Mouse (Mus musculus) heart, embryonic 16.5 days (tissue): ENCODE results near the gene Adam30. TPM values are rescaled to one million over a fixed set of nuclear protein-coding genes. Genes with fewer than 3 reads are reported as not detected.
"Not testable (repeated sequence)": the region's sequence is repeated elsewhere in the genome, so short reads cannot be mapped to it uniquely, and the experiment has no call there.

Experiments
- ATAC-seq: fragments of 200-750 bp; cut with Nextera tagmentation; replicated peaks from 2 replicates; pipeline ENCODE4 v1.8.0; 2017; ENCODE audit warnings: moderate number of reproducible peaks; ENCODE audit not compliant: insufficient read depth, low FRiP score; ENCODE audit errors: extremely low read depth
- H3K27ac ChIP-seq: fragments of 300-500 bp; sonication (generic); 2 replicates; pipeline ENCODE4 v1.5.1; 2014; ENCODE audit warnings: mild to moderate bottlenecking, low read length, control low read depth, moderate library complexity
- H3K27me3 ChIP-seq: fragments of 300-500 bp; sonication (generic); 2 replicates; pipeline ENCODE4 v1.6.1; 2014; ENCODE audit warnings: low read length, mixed read lengths; ENCODE audit not compliant: control insufficient read depth, insufficient read depth
- H3K36me3 ChIP-seq: fragments of 300-500 bp; sonication (generic); 2 replicates; pipeline ENCODE4 v1.6.1; 2014; ENCODE audit not compliant: control insufficient read depth, insufficient read depth
- H3K4me1 ChIP-seq: fragments of 300-500 bp; sonication (generic); 2 replicates; pipeline ENCODE4 v1.6.1; 2014; ENCODE audit warnings: low read length, mixed read lengths; ENCODE audit not compliant: control insufficient read depth, insufficient read depth
- H3K4me2 ChIP-seq: fragments of 300-500 bp; sonication (generic); 2 replicates; pipeline ENCODE4 v1.6.1; 2014; ENCODE audit warnings: low read depth, mild to moderate bottlenecking, control low read depth, low read length
- H3K4me3 ChIP-seq: fragments of 300-500 bp; sonication (generic); 2 replicates; pipeline ENCODE4 v1.5.1; 2014; ENCODE audit warnings: mild to moderate bottlenecking, control low read depth, low read length
- H3K9ac ChIP-seq: fragments of 300-500 bp; sonication (generic); 2 replicates; pipeline ENCODE4 v1.6.1; 2014; ENCODE audit warnings: low read length, control low read depth
- H3K9me3 ChIP-seq: fragments of 300-500 bp; sonication (generic); replicated peaks from 2 replicates; pipeline ENCODE4 v1.6.1; 2016; ENCODE audit warnings: low read length; ENCODE audit not compliant: control insufficient read depth
- WGBS: fragments of 180-500 bp; shearing (Covaris S2); extraction: QIAGEN DNeasy Blood & Tissue Kit; methylation state at CpG from one replicate; pipeline ENCODE4 v1.1.7; 2014; 5-methylcytosine and 5-hydroxymethylcytosine counted together
- polyA plus RNA-seq: library from polyadenylated mRNA; unstranded; fragments of >200 nt; fragmentation: Nextera tagmentation; extraction: Ambion mirVana; gene quantifications from 2 replicates; pipeline ENCODE4 v1.2.1, GENCODE M21; 2015

Gene Adam30
- polyA plus RNA-seq, result not detected in 2 replicates

DNA sequence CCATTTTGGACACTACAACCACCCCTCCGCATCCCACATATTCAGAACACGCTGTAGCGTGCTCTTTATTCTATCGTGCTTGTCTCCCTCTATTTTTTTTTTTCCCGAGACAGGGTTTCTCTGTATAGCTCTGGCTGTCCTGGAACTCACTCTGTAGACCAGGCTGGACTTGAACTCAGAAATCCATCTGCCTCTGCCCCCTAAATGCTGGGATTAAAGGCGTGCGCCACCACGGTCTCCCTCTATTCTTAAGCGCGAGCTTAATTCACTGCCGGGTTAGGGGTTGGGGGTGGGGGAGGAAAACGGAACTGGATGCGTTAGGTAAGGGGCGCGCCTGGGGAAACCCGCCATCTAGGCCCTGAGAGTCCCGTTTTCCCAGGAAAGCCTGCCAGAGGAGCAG is at the start of gene Adam30:
TSS of gene Adam30 (plus strand) at position 301 of the 400 bp plus-strand sequence.
- Histone ChIP-seq H3K4me3 (no peak within 1 kb of the TSS), H3K27ac (no peak within 1 kb of the TSS), H3K9me3 (no peaks in the 10 kb centered on the region), H3K36me3 (no peaks in the 10 kb centered on the region), H3K27me3 (no peaks in the 10 kb centered on the region), H3K4me2 (no peak within 1 kb of the TSS), H3K9ac (no peak within 1 kb of the TSS), H3K4me1 (no peaks in the 10 kb centered on the region)
- no peak for ATAC-seq
- WGBS, result 85% methylated on average over 17 of the region's 17 CpGs

- Histone ChIP-seq H3K27me3 (no peaks in the 10 kb centered on the region), H3K4me2 (no peak overlapping the region), H3K9ac (no peak overlapping the region), H3K27ac (no peak overlapping the region), H3K36me3 (peaks cover 59% of the 10 kb centered on the region), H3K4me3 (no peak overlapping the region), H3K9me3 (no peaks in the 10 kb centered on the region), H3K4me1 (no peaks in the 10 kb centered on the region)
- WGBS, result 90% methylated on average over 3 of the region's 3 CpGs
- ATAC-seq, result no peak
Measured at GRCm38 (mm10) chr3:98118252-98118651, 42.2 kb upstream of the Adam30 start.

DNA sequence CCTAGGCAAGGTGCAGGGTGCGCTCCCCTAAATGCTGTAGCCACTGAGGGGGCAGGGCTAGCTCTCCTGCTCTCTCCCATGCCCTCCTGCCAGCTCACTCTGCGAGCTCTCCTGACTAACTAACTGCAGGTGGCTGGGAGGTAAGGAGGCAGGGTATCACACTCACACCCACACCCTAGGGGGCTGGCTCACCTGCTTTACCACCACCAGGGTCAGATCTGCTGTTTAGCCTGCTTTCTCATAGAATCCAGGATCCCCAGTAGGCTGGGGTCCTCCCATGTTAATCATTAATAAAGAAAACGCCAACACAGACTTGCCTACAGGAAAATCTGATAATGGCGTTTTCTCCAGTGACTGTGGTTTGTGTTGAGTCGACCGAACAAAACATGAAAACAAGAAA is 41.1 kb upstream of the Adam30 start:
- H3K36me3 ChIP-seq, result peaks cover 61% of the 10 kb centered on the region
- ATAC-seq, result no peak
- H3K4me1 ChIP-seq, result no peaks in the 10 kb centered on the region
- H3K9ac ChIP-seq, result no peak overlapping the region
- no peaks in the 10 kb centered on the region for H3K27me3 ChIP-seq
- H3K27ac ChIP-seq, result no peak overlapping the region
- H3K9me3 ChIP-seq, result no peaks in the 10 kb centered on the region
- H3K4me2 ChIP-seq, result no peak overlapping the region
- no peak overlapping the region for H3K4me3 ChIP-seq
- WGBS, result 85% methylated on average over 6 of the region's 6 CpGs

DNA sequence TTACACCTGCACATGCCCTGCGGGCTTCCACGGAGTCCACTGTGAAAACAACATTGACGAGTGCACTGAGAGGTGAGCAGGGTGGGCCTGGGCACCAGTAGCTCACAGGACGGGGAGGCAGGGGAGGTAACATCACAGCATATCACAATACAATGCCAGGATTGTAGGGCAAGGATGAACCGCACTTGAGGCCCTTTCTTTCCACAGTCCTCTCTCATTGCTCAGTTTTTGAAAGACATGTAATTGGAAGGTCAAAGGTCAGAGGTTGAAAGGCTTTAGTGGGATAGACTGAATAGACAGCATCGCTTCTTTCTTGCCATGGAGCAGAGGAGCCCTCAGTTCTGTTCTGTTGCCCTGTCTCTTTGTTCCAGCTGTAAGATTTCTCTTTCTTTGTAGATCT is 39.5 kb upstream of the Adam30 start:
- no peak overlapping the region for H3K27ac ChIP-seq
- no peaks in the 10 kb centered on the region for H3K27me3 ChIP-seq
- no peaks in the 10 kb centered on the region for H3K4me1 ChIP-seq
- H3K9me3 ChIP-seq, result no peaks in the 10 kb centered on the region
- no peak overlapping the region for H3K9ac ChIP-seq
- 87% methylated on average over 6 of the region's 6 CpGs for WGBS
- peaks cover 60% of the 10 kb centered on the region for H3K36me3 ChIP-seq
- no peak overlapping the region for H3K4me3 ChIP-seq
- no peak for ATAC-seq
- H3K4me2 ChIP-seq, result no peak overlapping the region

- no peak for ATAC-seq
- Histone ChIP-seq H3K4me1 (peaks cover 3% of the 10 kb centered on the region; the same call in 1 of the 2 replicates), H3K4me2 (no peak overlapping the region), H3K4me3 (no peak overlapping the region), H3K9me3 (no peaks in the 10 kb centered on the region), H3K36me3 (peaks cover 55% of the 10 kb centered on the region), H3K27me3 (no peaks in the 10 kb centered on the region), H3K9ac (no peak overlapping the region), H3K27ac (no peak overlapping the region)
- WGBS, result 95% methylated on average over 2 of the region's 2 CpGs
Measured at GRCm38 (mm10) chr3:98127775-98128174, 32.7 kb upstream of the Adam30 start.

DNA sequence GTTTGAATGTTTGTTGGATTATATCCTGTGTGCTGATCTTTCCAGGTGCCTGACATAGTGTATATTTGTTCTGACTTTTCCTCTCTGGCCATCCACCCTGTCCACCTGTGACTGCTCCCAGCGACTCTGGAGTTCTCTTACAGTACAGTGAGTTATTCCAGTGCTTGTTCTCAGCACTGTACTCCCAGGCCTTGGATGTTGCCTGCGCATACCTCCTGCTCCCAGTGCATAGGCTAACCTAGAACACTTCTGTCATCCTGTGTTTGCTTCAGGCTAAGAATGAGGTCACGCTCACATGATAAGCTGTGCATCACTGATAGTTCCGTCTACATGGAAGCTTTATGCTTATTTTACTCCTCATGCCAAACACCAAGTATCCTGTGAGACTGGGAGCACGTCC is 31.7 kb upstream of the Adam30 start:
- Histone ChIP-seq H3K9me3 (no peaks in the 10 kb centered on the region), H3K4me3 (no peak overlapping the region), H3K4me1 (peaks cover 3% of the 10 kb centered on the region; the same call in 1 of the 2 replicates), H3K36me3 (peaks cover 52% of the 10 kb centered on the region), H3K4me2 (no peak overlapping the region), H3K27me3 (no peaks in the 10 kb centered on the region), H3K27ac (no peak overlapping the region), H3K9ac (no peak overlapping the region)
- no peak for ATAC-seq
- WGBS, result 57% methylated on average over 5 of the region's 5 CpGs

GRCm38 (mm10) chr3:98132140-98132539 is 28.3 kb upstream of the Adam30 start:
- H3K27ac ChIP-seq, H3K4me1 ChIP-seq, H3K4me2 ChIP-seq, ATAC-seq, H3K27me3 ChIP-seq, H3K4me3 ChIP-seq, H3K9ac ChIP-seq, H3K9me3 ChIP-seq: not testable (repeated sequence)
- WGBS, result 92% methylated on average over 4 of the region's 4 CpGs
- peaks cover 55% of the 10 kb centered on the region for H3K36me3 ChIP-seq

DNA sequence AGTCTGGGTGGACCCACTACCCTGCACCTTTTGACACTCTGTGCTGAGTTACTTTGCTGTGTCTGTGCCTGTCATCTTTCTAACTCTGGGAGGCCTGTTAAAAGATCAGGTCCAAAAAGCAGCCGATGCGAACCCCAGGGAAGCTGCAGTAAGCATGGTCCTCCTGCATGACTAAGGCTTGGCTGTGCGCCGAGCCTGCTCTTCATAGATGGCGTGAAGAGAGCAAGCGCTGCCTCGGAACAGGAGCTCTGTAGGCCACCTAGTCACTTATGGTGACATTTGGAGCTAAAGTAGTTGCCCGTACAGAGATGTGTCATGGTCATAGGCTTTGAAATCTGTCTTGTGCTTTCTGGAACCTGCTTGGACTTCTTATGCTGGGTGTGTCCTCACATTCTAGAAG is 27.8 kb upstream of the Adam30 start:
- H3K9me3 ChIP-seq, result no peaks in the 10 kb centered on the region
- WGBS, result 85% methylated on average over 8 of the region's 8 CpGs
- peaks cover 3% of the 10 kb centered on the region; the same call in 1 of the 2 replicates for H3K4me1 ChIP-seq
- no peak overlapping the region for H3K27ac ChIP-seq
- H3K27me3 ChIP-seq, result no peaks in the 10 kb centered on the region
- H3K36me3 ChIP-seq, result peaks cover 59% of the 10 kb centered on the region
- H3K4me2 ChIP-seq, result no peak overlapping the region
- no peak for ATAC-seq
- no peak overlapping the region for H3K4me3 ChIP-seq
- no peak overlapping the region for H3K9ac ChIP-seq

DNA sequence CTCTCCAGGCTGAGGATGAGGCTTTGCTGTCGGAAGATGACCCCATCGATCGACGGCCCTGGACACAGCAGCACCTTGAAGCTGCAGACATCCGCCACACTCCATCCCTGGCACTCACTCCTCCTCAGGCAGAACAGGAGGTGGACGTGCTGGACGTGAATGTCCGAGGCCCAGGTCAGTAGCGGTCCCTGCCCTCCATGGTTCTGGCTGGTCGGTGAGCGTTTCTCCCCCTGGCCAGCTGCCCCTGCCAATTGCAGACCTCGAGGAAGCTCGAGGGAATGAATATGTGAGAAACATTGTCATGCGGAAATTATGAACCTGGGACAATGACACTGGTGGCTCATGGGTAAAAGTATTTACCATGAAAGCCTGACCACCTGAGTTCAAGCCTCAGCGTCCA is 19.0 kb upstream of the Adam30 start:
- no peak for ATAC-seq
- no peak overlapping the region for H3K27ac ChIP-seq
- no peaks in the 10 kb centered on the region for H3K4me1 ChIP-seq
- no peak overlapping the region for H3K4me2 ChIP-seq
- H3K27me3 ChIP-seq, result no peaks in the 10 kb centered on the region
- peaks cover 78% of the 10 kb centered on the region for H3K36me3 ChIP-seq
- no peaks in the 10 kb centered on the region for H3K9me3 ChIP-seq
- no peak overlapping the region for H3K4me3 ChIP-seq
- WGBS, result 96% methylated on average over 15 of the region's 15 CpGs
- no peak overlapping the region for H3K9ac ChIP-seq

DNA sequence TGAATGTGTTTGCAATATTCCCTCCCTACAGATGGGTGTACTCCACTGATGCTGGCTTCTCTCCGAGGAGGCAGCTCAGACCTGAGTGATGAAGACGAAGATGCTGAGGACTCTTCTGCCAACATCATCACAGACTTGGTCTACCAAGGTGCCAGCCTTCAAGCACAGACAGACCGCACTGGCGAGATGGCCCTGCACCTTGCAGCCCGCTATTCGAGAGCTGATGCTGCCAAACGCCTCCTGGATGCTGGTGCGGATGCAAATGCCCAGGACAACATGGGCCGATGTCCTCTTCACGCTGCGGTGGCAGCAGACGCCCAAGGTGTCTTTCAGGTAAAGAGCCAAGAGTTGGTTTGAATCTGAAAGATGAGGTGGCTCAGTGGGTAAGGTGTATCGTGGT is 17.6 kb upstream of the Adam30 start:
- Histone ChIP-seq H3K4me3 (no peak overlapping the region), H3K9ac (no peak overlapping the region), H3K27me3 (no peaks in the 10 kb centered on the region), H3K4me2 (no peak overlapping the region), H3K27ac (no peak overlapping the region), H3K36me3 (peaks cover 80% of the 10 kb centered on the region), H3K4me1 (no peaks in the 10 kb centered on the region), H3K9me3 (no peaks in the 10 kb centered on the region)
- WGBS, result 98% methylated on average over 13 of the region's 13 CpGs
- no peak for ATAC-seq
